Mouse (Mus musculus): Measurements from ENCODE around the gene Pex5l.

Pex5l gene

DNA sequence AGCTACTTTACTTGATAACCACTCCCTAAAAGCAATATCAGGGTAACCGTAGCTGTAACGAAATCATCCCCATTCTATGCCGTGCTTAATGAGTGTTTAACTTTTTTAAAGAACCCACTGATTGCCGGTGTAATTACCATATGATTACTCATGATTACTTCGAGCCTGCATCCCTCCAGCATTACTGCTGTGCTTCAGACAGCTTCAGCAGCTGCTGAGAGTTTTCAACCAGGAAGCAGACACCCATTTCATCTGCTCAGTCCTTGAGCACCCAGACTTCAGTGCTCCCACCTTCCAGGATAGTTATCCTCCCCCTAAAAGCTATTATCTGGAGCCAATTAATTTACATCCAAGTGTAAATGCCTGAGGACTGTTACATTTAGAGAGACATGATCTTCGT, 218.9 kb downstream of the Pex5l start:
- DNase-seq, result no peak

DNA sequence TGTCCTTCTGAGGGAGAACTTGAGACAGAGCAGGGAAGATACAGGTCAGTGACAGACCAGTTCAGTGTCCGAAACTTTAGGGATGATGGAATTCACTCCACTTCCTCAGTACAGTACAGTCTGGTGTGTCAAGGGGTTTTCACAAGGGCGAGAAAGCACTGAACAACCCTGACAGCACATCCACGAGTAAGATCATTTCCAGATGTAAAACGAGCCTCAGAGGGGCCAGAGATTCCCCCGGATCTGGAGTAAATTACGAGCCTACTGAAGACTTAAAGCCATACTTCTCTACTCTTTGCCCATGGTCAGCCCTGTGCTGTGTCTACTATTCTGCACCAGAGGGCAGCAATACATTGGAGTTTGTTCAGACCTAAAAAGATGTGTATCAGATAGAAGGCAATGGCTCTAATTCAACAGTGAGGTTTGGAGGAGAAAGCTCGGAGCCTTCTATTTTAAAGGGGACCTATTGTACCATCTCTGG, 232.9 kb downstream of the Pex5l start:
- DNase-seq, result no peak

DNA sequence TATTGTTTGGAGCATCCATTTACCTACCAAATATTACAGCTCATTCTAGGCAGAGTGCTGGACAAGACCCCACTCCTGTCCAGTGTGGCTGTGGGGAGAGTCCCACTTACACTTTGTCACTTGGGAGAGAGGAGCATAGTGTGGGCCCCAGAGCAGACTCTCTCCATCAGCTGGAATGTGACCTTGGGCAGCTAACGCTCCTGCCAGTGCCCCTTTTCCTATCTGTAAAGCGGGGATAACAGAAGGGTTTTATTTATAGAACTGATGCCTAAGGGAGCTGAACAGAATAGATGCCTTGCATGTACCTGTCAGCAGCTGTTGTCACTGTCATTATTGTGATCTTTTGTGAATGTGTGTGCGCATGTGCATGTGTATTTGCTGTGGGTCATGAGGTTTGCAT, 234.6 kb downstream of the Pex5l start:
- DNase-seq, result no peak

- DNase-seq, result no peak
These were observed 236.9 kb downstream of the Pex5l start for GRCm38 (mm10) chr3:32905850-32906779.

- no peak for DNase-seq
These were observed 238.4 kb downstream of the Pex5l start for GRCm38 (mm10) chr3:32904599-32904998.

GRCm38 (mm10) chr3:32903462-32903861, 239.6 kb downstream of the Pex5l start:
- DNase-seq, result no peak

Measured in thymus, adult 18-20 months (tissue).